Mouse (Mus musculus) forelimb bud, embryonic 11.5 days (tissue): Measurements from ENCODE around the gene Cela1.
A peak's percentile ranks its signal among the peaks of the same experiment; 100 is the strongest.

Experiments used
- DNase-seq: peaks from one replicate; pipeline ENCODE4 v3.0.0-alpha.2; 2012; ENCODE audit warnings: low read depth, low spot score

The Cela1 gene

GRCm38 (mm10) chr15:100705376-100705775 is 17.7 kb upstream of the Cela1 start:
- no peak for DNase-seq

GRCm38 (mm10) chr15:100703913-100704312 is 16.2 kb upstream of the Cela1 start:
- no peak for DNase-seq

- DNase-seq, result no peak
Observed at GRCm38 (mm10) chr15:100701856-100702255, 14.1 kb upstream of the Cela1 start.

GRCm38 (mm10) chr15:100701108-100701507 is 13.4 kb upstream of the Cela1 start:
- no peak for DNase-seq

- no peak for DNase-seq
Observed at GRCm38 (mm10) chr15:100700424-100700823, 12.7 kb upstream of the Cela1 start.

GRCm38 (mm10) chr15:100699386-100699785 is 11.7 kb upstream of the Cela1 start:
- no peak for DNase-seq

GRCm38 (mm10) chr15:100698078-100698477 is 10.4 kb upstream of the Cela1 start:
- DNase-seq, result no peak

- DNase-seq, result no peak
Observed at GRCm38 (mm10) chr15:100694406-100694805, 6.7 kb upstream of the Cela1 start.

GRCm38 (mm10) chr15:100691990-100692389 is 4.3 kb upstream of the Cela1 start:
- DNase-seq, result no peak

GRCm38 (mm10) chr15:100686989-100687388 is 732 bp downstream of the Cela1 start:
- no peak for DNase-seq

- DNase-seq, result no peak
Observed at GRCm38 (mm10) chr15:100686434-100686833, 1.3 kb downstream of the Cela1 start.

GRCm38 (mm10) chr15:100685849-100686248 is 1.9 kb downstream of the Cela1 start:
- DNase-seq, result no peak

- no peak for DNase-seq
Observed at GRCm38 (mm10) chr15:100685255-100685654, 2.5 kb downstream of the Cela1 start.

GRCm38 (mm10) chr15:100684450-100684849 is 3.3 kb downstream of the Cela1 start:
- no peak for DNase-seq

GRCm38 (mm10) chr15:100683041-100683440 is 4.7 kb downstream of the Cela1 start:
- peak; percentile 86 for DNase-seq

GRCm38 (mm10) chr15:100681770-100682169 is 6.0 kb downstream of the Cela1 start:
- peak; percentile 27 for DNase-seq

- DNase-seq, result no peak
Observed at GRCm38 (mm10) chr15:100680381-100680780, 7.3 kb downstream of the Cela1 start.

- no peak for DNase-seq
Observed at GRCm38 (mm10) chr15:100679005-100679404, 8.7 kb downstream of the Cela1 start.

- no peak for DNase-seq
Observed at GRCm38 (mm10) chr15:100678581-100678980, 9.1 kb downstream of the Cela1 start.

- DNase-seq, result no peak
Observed at GRCm38 (mm10) chr15:100677675-100678074, 10.0 kb downstream of the Cela1 start.

GRCm38 (mm10) chr15:100676521-100676920 is 11.2 kb downstream of the Cela1 start:
- DNase-seq, result no peak

GRCm38 (mm10) chr15:100675486-100675885 is 12.2 kb downstream of the Cela1 start:
- DNase-seq, result no peak

GRCm38 (mm10) chr15:100674566-100674965 is 13.2 kb downstream of the Cela1 start:
- no peak for DNase-seq

GRCm38 (mm10) chr15:100673585-100674391 is 13.9 kb downstream of the Cela1 start:
- no peak for DNase-seq
